Mouse (Mus musculus): ENCODE results near the gene Olfr1423. TPM values are rescaled to one million over a fixed set of nuclear protein-coding genes. Genes with fewer than 3 reads are reported as not detected.
"Not testable (repeated sequence)": the region's sequence is repeated elsewhere in the genome, so short reads cannot be mapped to it uniquely, and the experiment has no call there.

The Olfr1423 gene
- polyA plus RNA-seq (2012; rRNA removed) (not detected in 2 replicates), polyA plus RNA-seq (2014; fragmentation: Nextera tagmentation; extraction: Ambion mirVana) (not detected in 2 replicates)

- H3K9ac ChIP-seq (ENCODE audit: low read depth, low read length, severe bottlenecking): no peak within 1 kb of the TSS
- no peaks in the 10 kb centered on the region for H3K9me3 ChIP-seq (ENCODE audit: control insufficient read depth, low read length)
- no peak for TF ChIP-seq POLR2A (IDR thresholded peaks at IDR 0.05; ENCODE audit: borderline replicate concordance, extremely low read depth, insufficient read depth, insufficient read length)
- no peak within 1 kb of the TSS for H3K4me2 ChIP-seq (replicated peaks; ENCODE audit: low read depth, low read length, severe bottlenecking)
- 57% methylated on average over 2 of the region's 2 CpGs for WGBS
- no peaks in the 10 kb centered on the region for H3K4me1 ChIP-seq (ENCODE audit: control insufficient read depth, insufficient read depth, low read length)
- no peaks in the 10 kb centered on the region for H3K36me3 ChIP-seq (ENCODE audit: control insufficient read depth, insufficient read depth, low read length)
- no peak within 1 kb of the TSS for H3K4me3 ChIP-seq (replicated peaks; ENCODE audit: low read length)
- DNase-seq (ENCODE audit: low spot score) (no peak), ATAC-seq (ENCODE audit: low FRiP score, low read depth) (no peak)
- no peak within 1 kb of the TSS for H3K27ac ChIP-seq (replicated peaks; ENCODE audit: low read depth, low read length)
- no peaks in the 10 kb centered on the region for H3K27me3 ChIP-seq (ENCODE audit: control insufficient read depth, insufficient read depth, low read length)
These were observed at the start of gene Olfr1423 for GRCm38 (mm10) chr19:12041217-12041616. Gene Olfr1423, minus strand, starts transcription at chr19:12041317.

- H3K4me3 ChIP-seq (replicated peaks; ENCODE audit: low read length); H3K9me3 ChIP-seq (ENCODE audit: control insufficient read depth, low read length); DNase-seq (ENCODE audit: low spot score); H3K4me2 ChIP-seq (replicated peaks; ENCODE audit: low read depth, low read length, severe bottlenecking); H3K4me1 ChIP-seq (ENCODE audit: control insufficient read depth, insufficient read depth, low read length); H3K27me3 ChIP-seq (ENCODE audit: control insufficient read depth, insufficient read depth, low read length); H3K36me3 ChIP-seq (ENCODE audit: control insufficient read depth, insufficient read depth, low read length); H3K9ac ChIP-seq (ENCODE audit: low read depth, low read length, severe bottlenecking); H3K27ac ChIP-seq (replicated peaks; ENCODE audit: low read depth, low read length); ATAC-seq (ENCODE audit: low FRiP score, low read depth): not testable (repeated sequence)
- WGBS: 75% methylated on average over 4 of the region's 4 CpGs
These were observed 36.5 kb upstream of the Olfr1423 start, which contains the start of gene Olfr1425 for GRCm38 (mm10) chr19:12077631-12078030. Gene Olfr1425, minus strand, starts transcription at chr19:12077731.

GRCm38 (mm10) chr19:12069546-12069945 lies 28.4 kb upstream of the Olfr1423 start:
- 71% methylated on average over 1 of the region's 1 CpGs for WGBS
- not testable (repeated sequence) for H3K9ac ChIP-seq (ENCODE audit: low read depth, low read length, severe bottlenecking)

GRCm38 (mm10) chr19:12067806-12068205 lies 26.7 kb upstream of the Olfr1423 start:
- H3K27me3 ChIP-seq (ENCODE audit: control insufficient read depth, insufficient read depth, low read length); H3K27ac ChIP-seq (replicated peaks; ENCODE audit: low read depth, low read length); H3K36me3 ChIP-seq (ENCODE audit: control insufficient read depth, insufficient read depth, low read length); H3K4me1 ChIP-seq (ENCODE audit: control insufficient read depth, insufficient read depth, low read length); DNase-seq (ENCODE audit: low spot score); ATAC-seq (ENCODE audit: low FRiP score, low read depth); H3K9me3 ChIP-seq (ENCODE audit: control insufficient read depth, low read length); H3K4me3 ChIP-seq (replicated peaks; ENCODE audit: low read length); H3K9ac ChIP-seq (ENCODE audit: low read depth, low read length, severe bottlenecking); H3K4me2 ChIP-seq (replicated peaks; ENCODE audit: low read depth, low read length, severe bottlenecking): not testable (repeated sequence)
- WGBS: 65% methylated on average over 1 of the region's 1 CpGs

More at GRCm38 (mm10) chr19:12069546-12069945, 28.4 kb upstream of the Olfr1423 start:
- not testable (repeated sequence) for H3K27me3 ChIP-seq (ENCODE audit: control insufficient read depth, insufficient read depth, low read length); H3K27ac ChIP-seq (replicated peaks; ENCODE audit: low read depth, low read length); ATAC-seq (ENCODE audit: low FRiP score, low read depth); H3K9me3 ChIP-seq (ENCODE audit: control insufficient read depth, low read length); H3K36me3 ChIP-seq (ENCODE audit: control insufficient read depth, insufficient read depth, low read length); DNase-seq (ENCODE audit: low spot score); H3K4me3 ChIP-seq (replicated peaks; ENCODE audit: low read length); H3K4me2 ChIP-seq (replicated peaks; ENCODE audit: low read depth, low read length, severe bottlenecking); H3K4me1 ChIP-seq (ENCODE audit: control insufficient read depth, insufficient read depth, low read length)

GRCm38 (mm10) chr19:12062582-12062981 lies 21.5 kb upstream of the Olfr1423 start, which contains the start of gene Olfr1424:
Gene Olfr1424, minus strand, starts transcription at chr19:12062682.
- ATAC-seq (ENCODE audit: low FRiP score, low read depth); DNase-seq (ENCODE audit: low spot score): not testable (repeated sequence)

GRCm38 (mm10) chr19:12043163-12043562 lies 2.0 kb upstream of the Olfr1423 start:
- no peak for TF ChIP-seq POLR2A (IDR thresholded peaks at IDR 0.05; ENCODE audit: borderline replicate concordance, extremely low read depth, insufficient read depth, insufficient read length)
- H3K4me1 ChIP-seq (ENCODE audit: control insufficient read depth, insufficient read depth, low read length): no peaks in the 10 kb centered on the region
- no peaks in the 10 kb centered on the region for H3K9me3 ChIP-seq (ENCODE audit: control insufficient read depth, low read length)
- no peaks in the 10 kb centered on the region for H3K27me3 ChIP-seq (ENCODE audit: control insufficient read depth, insufficient read depth, low read length)
- DNase-seq (ENCODE audit: low spot score) (no peak), ATAC-seq (ENCODE audit: low FRiP score, low read depth) (no peak)
- H3K27ac ChIP-seq (replicated peaks; ENCODE audit: low read depth, low read length): no peak overlapping the region
- H3K9ac ChIP-seq (ENCODE audit: low read depth, low read length, severe bottlenecking): no peak overlapping the region
- 91% methylated on average over 5 of the region's 5 CpGs for WGBS
- no peak overlapping the region for H3K4me3 ChIP-seq (replicated peaks; ENCODE audit: low read length)
- no peaks in the 10 kb centered on the region for H3K36me3 ChIP-seq (ENCODE audit: control insufficient read depth, insufficient read depth, low read length)
- no peak overlapping the region for H3K4me2 ChIP-seq (replicated peaks; ENCODE audit: low read depth, low read length, severe bottlenecking)

More at GRCm38 (mm10) chr19:12062582-12062981, 21.5 kb upstream of the Olfr1423 start, which contains the start of gene Olfr1424:
- H3K36me3 ChIP-seq (ENCODE audit: control insufficient read depth, insufficient read depth, low read length); H3K4me2 ChIP-seq (replicated peaks; ENCODE audit: low read depth, low read length, severe bottlenecking); H3K9me3 ChIP-seq (ENCODE audit: control insufficient read depth, low read length); H3K27ac ChIP-seq (replicated peaks; ENCODE audit: low read depth, low read length); H3K9ac ChIP-seq (ENCODE audit: low read depth, low read length, severe bottlenecking); H3K4me3 ChIP-seq (replicated peaks; ENCODE audit: low read length); H3K27me3 ChIP-seq (ENCODE audit: control insufficient read depth, insufficient read depth, low read length); H3K4me1 ChIP-seq (ENCODE audit: control insufficient read depth, insufficient read depth, low read length): not testable (repeated sequence)
- 59% methylated on average over 1 of the region's 1 CpGs for WGBS
